Mouse (Mus musculus): ENCODE data around the gene Eed.
A peak's percentile ranks its signal among the peaks of the same experiment; 100 is the strongest.

Eed gene

DNA sequence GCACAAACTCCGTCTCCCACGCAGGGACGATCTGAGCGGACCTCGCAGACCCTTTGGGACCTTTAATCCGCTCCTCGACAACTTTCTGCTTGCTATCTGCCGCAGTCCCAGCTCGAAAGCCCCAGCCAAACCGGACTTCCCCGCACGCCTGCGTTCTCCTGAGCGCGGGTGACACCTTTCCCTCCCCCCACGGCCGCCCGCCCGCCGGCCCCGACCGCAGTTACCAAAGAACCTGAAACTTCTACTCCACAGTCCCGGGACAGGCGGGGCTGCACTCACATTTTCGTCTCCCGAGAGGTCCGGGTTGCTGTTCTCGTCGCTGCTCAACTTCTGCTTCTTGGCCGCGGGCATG, 674 bp downstream of the Eed start:
- DNase-seq: no peak

DNA sequence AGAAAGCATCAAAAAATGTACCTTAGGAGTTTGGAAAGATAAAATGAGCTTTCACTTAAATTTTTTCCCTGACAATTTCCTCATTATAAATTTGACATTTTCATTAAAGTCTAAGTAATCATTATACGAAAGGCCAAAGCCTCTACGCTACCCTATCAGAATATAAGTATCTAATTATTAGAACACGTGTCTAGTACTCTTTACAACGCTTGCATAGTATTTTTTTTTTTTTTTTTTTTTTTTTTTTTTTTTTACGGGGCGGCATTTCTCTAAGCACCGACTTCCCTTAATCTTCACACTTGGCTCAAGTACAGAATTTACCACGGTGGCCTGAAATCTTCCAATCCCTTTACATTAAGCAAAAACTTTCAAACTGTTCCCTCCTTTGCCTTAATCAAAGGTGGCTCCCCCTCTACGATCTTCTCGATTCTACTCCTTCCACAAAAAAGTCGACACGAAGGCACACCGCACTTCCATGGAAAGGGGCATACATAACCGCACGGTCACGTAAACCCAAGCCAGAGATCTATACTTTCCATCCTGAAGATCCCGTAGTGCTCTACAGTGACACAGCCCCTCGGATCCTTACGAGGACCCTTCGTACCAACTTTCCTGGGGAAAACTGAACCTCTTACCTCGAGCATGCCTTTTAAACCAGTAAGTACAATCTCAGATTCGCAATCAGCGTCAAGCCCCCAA, 1.2 kb downstream of the Eed start:
- peak in 1 of 2 experiments; percentile 11 for DNase-seq

DNA sequence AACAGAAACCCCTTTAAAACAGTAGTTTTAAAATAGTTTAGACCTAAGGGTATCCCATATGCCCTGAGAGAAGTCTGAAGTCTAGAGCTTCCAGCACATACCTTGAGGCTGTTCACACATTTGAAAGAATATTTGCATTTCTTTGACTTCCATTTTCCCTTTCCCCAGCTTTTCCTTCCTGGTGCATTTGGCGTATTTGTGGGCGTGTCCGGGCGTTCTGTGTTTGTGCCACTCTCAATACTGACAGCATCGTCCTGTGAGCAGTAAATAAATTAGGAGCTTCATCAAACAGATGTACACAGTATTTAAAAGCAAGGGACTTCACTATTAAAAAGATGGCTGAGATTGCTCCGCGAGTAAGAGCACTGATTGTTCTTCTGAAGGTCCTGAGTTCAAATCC, 4.0 kb downstream of the Eed start:
- no peak for DNase-seq

DNA sequence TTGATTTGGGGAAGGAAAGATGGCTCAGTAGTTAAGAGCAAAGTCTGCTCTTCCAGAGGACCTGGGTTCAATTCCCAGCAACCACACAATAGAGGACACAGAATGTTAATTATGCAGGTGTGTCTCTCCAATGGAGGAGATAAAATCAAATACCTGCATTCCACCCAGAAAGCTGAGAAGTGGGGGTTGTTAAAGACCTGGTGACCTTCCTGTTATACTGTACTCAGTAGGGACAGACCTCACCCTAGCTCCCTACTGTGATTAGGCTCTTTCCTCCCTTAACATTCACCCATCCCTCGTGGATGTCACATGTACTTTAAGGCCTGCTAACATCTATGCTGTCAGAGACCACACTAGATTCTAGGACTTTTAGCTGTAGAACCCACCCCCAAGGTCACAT, 5.2 kb downstream of the Eed start:
- no peak for DNase-seq

DNA sequence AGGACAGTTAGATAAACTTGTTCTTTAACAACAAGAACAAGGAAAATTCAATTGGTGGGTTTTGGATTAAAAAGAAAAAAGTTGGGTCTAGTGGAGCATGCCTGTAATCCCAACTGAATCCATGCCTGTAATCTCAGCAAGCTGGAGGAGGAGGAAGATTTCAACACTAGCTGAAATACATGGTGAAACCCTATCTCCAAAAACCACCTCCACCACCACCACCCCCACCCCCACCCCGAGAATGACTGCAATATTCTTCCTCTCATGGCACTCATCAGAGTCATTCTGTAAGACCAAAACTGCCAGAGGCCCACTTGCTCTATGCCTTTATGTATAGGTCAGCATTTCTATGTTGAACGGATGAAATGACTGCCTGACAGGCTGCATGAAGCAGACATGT, 13.5 kb downstream of the Eed start:
- no peak for DNase-seq

DNA sequence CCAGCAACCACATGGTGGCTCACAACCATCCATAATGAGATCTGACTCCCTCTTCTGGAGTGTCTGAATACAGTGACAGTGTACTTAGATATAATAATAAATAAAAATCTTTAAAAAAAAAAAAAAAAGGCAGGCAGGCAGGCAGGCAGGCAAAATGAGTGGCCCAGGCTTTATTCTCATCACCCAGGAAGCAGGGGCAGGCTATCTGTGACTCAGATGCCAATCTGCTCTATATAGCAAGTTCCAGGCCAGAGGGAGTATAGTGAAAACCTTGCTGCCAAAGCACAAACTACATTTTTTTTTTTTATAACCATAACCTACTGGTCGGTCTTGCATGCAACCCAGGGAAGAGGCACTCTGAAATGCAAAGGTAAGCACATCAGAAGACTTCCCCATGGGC, 14.0 kb downstream of the Eed start:
- no peak for DNase-seq

DNA sequence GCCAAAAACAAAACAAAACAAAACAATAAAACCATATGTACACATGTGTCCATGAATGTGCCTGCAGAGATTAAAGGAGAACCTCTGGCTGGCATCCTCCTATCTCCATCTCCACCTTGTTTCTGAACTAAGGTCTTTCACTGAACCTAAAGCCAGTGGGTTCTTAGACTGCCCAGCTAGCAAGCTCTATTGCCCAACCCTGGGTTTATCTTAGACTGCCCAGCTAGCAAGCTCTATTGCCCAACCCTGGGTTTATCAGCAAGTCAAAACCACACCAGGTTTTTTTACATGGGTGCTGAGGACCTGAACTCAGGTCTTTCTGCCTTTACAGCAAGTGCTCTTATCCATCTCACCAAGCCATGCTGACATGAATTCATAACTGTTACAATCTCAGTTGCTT, 17.6 kb downstream of the Eed start:
- DNase-seq: no peak

DNA sequence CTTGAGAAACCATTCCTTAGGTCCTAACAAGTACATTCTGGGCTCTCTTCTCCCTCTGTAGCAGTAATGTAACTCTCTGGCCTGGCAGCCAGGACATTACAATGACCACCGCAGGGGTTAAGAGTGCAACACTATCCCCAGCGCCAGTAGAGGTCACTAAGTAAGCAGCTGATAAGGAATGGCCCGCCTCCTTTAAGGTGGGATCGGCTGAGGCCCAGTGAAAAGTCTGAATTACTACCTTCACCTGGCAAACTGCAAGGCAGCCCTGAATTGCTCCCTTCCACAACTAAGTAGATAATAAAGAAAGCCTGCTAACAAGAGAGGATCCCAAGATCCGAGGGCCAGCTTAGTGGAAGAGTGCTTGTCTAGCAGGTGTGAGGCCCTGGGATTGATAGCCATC, 23.5 kb downstream of the Eed start:
- DNase-seq: no peak

DNA sequence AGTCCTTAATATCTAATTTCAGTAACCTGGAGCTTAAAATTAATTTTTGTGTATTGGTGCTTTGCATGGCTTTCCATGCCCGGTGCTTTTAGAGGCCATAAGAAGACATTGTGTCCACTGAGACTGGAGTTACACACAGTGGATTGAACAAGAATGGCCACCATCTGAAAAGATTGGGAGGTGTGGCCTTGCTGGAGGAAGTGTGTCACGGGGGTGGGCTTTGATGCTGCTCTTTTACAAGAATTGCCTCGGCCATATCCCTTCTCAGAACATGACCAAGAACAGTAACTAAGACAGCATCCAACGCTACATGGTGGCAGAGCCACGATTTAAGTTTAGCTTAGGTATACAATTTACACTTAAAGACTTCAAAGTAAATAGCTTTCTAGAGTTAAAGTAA, 26.5 kb downstream of the Eed start:
- DNase-seq: no peak

DNA sequence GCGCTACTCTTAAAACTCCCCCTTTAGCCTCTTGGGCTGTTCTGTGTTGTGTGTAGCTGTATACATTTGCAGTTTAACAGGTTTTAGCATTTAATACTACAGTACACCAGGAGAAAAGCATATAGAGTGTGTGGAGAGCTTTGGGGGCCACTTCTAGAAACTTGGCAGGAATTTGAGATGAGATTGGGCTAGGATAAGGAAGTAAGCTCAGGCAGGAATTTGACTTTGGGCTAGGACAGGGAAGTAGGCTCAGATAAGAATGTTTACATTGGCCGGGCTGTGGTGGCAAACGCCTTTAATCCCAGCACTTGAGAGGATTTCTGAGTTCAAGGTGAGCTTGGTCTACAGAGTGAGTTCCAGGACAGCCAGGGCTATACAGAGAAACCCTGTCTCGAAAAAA, 31.4 kb downstream of the Eed start:
- no peak for DNase-seq

DNA sequence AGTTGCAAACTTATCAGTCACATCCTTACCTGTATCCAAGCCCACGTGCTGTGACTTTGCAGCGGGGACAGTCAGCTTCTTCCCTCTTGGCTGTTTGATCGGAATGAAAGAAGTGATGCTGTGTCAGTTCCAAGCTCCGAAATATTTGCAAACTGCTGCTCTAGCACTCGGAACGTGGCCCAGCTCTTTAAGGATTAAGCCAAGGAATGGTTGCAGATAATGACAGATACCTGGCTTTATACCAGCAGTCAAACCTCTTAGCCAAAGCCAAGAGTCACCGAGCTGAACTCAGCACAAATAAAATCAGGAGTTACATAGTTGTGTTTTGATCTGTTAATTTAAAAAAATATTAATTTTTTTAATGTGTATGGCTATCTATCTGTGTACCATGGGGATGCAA, 32.8 kb downstream of the Eed start:
- DNase-seq: no peak

DNA sequence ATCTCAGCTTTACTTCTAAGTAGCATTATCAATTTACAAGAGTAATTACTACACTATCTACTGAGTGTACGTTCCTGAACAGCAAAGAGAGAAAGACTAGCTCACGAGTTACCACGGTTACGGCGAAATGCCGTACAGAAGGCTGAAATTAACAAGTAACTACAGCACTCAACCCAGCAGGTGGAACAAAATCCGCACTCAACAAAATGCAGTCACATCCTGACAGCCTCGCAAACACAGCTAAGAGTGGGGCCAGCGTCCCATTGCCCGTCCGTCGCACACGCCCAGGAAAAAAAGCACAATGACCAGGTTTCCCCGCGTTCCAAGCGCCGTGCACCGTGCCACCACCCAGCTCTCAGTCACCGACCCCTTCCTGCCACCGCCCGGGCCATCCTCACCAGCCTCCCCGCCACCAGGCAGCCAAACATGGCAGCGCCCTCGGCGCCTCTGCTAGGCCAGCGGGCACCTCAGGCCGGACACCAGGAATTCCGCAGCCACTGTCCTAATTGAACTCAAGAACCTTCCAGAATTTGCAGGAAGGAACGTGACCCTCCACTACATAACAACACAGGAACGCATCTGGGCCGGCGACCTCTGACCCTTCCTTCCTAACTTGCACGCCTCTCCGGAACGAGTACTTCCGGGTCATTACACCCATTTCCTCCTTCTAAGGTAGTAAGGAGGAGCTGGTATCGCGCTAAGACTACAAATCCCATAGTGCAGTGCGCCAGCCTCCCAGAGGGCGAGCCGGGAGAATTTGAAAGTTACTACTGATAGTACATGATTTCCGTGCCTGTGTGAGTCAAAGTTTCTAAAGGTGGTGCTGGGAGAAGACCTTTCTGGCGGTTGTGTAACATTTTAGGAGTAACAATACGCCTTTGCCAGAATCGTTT, 40.0 kb downstream of the Eed start, which contains the start of gene Hikeshi:
Gene Hikeshi, minus strand, starts transcription at position 634 of the 893 bp plus-strand sequence.
- DNase-seq: peak; percentile 83 to 87

DNA sequence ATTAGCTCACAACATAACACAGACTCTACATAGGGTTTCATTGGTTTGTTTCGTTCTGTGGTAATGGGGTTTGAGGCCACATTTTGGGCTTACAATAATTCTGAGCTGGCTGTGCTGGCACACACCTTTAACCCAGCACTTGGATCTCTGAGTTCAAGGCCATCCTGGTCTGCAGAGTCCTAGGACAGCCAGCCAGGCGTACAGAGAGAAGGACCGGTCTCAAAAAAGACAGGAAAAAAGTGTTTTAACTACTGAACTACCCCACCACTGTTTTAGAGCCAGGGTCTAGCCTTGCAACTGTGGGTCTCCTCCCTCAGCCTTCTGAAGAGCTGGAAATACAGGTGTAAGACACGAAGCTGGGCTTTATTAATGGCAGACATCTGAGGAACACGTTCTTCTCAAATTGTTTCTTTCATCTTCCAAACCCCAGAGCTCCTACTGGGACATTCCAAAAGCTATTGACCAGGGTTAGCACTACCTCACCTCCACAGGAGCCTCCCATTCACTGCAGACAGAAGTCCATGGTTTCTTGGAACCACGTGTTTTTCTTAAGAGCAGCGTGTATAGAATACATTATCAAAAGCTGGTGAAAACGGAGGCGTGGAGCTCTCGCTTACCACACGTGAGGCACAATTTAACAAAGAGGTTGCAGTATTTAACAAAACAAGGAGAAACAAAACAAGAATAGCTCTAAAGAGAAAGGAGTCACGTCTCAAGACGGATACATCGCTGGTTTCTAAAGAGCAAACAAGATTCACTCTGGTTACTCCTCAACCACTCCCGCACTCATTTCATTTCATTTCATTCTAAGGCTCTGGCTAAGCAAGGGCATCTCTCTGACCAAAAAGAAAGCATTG, 41.1 kb downstream of the Eed start:
- DNase-seq: no peak

DNA sequence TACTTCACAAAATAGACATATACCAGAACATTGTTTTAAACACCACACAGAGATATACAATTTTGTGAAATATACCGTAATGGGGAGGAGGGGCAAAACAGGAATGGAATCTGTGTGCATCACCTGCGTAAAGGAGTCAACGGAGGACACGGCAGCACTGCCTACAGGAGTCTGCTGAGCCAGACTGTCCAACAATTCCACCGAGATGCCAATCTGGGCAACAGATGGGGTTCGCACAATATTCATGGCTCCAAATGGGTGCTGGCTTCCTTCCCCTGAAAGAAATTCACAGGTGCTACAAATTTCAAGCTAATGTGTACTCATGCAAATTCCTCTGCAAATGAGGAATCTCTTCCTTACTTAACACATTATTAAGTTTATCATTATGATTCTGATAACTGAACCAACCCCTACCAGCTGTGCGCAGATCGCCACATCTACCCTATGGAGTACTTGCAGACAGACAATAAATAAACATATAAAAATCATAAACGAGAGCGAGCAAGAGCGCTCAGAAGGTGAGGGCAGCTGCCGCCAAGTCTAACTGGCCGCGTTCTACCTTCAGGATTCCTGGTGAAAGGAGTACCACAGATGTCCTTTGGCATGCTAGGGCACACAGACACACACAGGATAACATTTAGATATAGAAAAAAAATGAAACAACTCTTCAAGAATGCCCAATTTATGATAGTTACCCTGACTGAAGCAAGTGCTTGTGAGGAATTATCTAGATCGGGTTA, 57.2 kb downstream of the Eed start:
- DNase-seq: no peak

DNA sequence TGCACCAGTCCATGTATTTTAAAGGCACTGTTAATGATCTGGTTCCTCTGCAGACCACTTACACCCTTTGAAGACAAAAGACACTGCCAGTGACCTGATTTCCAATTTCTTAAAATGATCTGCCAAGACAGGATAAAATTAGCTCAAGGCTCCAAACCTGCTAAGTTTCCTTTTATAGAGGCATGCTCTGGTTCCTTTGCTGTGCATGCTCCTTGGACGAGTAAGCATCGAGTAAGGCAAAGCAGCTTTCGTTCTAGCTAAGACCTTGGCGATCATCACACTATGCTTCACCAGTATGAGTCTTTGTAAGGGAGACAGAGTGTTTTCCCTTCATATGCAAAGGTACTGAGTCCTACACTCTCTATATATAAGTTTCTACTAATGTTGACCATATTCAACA, 63.0 kb downstream of the Eed start:
- DNase-seq: no peak

DNA sequence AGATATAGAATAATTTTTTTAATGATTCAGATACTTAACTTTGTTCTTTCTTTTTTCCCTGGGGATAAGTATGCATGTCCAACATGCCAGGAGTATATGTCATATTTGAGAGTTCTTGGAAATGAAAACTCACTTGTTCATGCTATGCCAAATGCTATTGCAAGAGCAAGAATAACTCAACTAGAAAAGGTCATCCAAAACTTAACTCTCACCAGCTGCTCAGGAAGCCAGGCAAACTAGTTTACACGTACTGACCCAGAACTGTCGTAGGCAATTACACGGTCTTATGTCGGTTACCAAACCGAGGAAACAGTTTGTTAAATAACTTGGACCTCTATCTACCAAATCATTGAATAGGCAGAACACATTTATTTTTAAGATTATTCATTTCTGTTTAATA, 64.1 kb downstream of the Eed start:
- no peak for DNase-seq

DNA sequence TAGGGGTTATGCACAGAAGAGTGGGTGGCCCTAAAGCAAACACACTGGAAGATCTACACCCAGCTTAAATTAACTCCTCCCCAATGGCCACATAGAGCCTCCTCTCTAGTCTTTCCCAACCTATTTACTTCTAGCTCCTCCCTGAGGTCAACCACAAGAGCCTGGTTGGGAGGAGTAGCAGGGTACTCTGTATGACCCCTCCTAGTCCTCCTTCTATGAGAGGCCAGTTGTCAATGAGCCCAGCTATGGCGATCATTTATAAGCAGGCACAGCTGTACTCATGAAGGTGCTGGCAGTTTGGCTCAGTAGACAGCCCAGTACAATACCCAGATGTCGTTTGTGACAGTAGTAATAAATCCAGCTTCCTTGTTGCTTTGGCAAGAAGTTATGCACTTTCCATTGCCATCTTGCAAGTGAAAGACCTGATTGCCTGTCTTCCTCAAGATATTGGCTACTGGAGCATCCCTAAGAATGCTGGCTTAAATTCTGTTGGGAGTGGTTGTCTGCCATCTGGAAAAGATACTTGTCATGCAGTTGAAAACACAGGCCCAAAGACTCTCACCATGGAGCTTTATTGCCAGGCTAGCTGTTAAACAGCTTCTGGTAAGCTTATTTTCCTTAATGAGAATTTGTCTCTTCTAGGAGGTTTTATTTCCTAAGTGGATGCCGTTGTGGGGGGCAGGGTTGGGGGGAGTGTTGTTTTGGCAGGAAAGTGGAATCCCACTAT, 67.2 kb downstream of the Eed start:
- no peak for DNase-seq

DNA sequence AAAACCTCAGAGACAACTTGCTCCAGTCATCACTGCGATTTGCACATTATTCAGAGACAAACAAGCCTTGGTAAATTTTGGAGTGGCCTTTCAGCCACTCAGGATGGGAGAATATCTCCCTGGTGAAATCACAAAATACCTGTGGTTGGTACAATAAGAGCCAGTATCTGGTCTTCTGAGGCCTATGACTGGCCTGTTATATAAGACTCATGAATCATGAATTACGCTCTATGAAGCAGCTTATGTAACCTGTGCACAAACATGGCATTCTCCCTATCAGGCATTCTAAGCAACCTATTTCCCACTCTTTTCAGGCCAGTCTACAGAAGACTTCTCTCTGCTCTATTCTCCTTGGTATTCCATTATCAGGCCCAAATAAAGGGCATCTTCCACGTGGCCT, 68.4 kb downstream of the Eed start:
- DNase-seq: no peak

DNA sequence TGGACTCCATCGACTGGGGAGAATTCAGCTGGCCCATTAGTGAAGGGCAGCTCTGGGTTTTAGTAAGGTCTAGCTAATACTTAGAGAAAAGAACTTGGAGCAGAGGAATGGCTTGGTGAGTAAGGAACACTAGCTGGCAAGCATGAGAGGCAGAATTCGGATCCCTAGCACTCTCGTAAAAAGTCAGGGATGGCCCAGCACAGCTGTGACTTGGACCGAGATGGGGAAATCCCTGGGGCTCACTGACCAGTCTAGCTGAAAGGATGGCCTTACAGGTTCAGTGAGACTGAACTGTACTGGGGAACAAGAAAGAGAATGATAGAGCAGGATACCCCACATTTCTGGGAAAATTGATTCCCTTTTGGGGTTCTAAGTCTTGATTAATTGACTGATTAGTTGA, 71.1 kb downstream of the Eed start:
- no peak for DNase-seq

DNA sequence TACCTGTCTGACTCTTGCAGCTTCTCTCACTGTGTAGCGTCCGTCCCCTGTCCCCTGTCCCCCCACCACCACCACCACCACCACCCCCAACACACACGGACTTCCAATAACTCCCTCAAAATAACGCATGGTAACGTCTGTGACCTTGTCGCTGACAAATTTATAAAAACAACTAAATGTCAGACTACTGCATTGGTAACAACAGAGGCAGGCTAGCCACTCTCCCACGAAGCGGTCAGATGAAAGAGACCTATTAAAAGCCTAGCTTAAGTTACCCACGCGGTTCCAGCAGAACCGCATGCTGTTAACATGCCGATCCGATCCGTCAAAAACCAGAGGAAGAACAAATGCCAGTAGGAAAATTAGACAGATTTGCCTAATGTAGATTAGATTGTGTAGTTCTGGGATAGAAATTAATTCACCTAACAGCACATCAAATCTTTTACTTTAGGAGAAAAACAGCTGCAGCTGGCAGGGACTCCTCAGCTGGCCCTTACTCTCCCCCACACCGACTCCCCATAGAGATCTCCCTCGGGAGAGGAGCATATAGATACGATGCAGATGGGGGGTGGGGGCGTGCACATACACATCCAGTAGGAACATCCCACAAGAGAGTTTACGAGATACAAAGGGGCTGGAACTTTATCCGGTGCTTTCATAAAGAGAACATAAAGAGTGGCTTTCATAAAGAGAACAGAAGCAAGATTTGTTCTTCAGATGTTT, 71.7 kb downstream of the Eed start:
- DNase-seq: no peak

DNA sequence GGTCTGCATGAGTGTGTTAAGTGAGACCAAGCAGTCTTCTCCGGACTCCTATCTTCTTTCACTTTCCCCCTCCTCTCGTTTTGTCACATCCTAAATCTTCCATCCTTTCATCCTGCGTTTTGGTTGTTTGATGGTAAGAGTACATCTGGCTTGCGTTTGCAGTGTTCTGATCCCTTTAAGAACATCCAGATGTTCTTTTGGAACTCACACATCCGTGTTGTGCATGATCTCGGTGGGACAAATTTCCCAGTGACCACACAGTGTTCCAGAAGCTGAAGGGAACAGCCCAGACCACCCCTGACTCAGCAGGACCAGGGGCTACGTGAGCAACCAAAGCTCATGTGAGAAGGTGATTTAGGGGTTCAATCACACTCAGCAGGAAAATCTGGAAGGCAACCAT, 72.4 kb downstream of the Eed start:
- no peak for DNase-seq

Data from spleen, adult 18-20 months (tissue).